Mouse (Mus musculus) stomach, embryonic 15.5 days (tissue): ENCODE results near the gene Slc9a6. TPM values are rescaled to one million over a fixed set of nuclear protein-coding genes. Genes with fewer than 3 reads are reported as not detected.

Experiments used
- ATAC-seq: fragments of 200-750 bp; cut with Nextera tagmentation; 2 replicates; pipeline ENCODE4 v1.8.0; 2017; ENCODE audit warnings: low read depth, moderate number of reproducible peaks, moderate TSS enrichment; ENCODE audit not compliant: insufficient read depth, low FRiP score
- H3K27ac ChIP-seq: fragments of 300-500 bp; sonication (generic); 2 replicates; pipeline ENCODE4 v1.5.1; 2015; ENCODE audit warnings: mild to moderate bottlenecking, inconsistent platforms
- H3K27me3 ChIP-seq: fragments of 300-500 bp; sonication (generic); replicated peaks from 2 replicates; pipeline ENCODE4 v1.6.1; 2015; ENCODE audit warnings: inconsistent platforms
- H3K36me3 ChIP-seq: fragments of 300-500 bp; sonication (generic); 2 replicates; pipeline ENCODE4 v1.6.1; 2015; ENCODE audit warnings: inconsistent platforms
- H3K4me1 ChIP-seq: fragments of 300-500 bp; sonication (generic); 2 replicates; pipeline ENCODE4 v1.6.1; 2015; ENCODE audit warnings: inconsistent platforms
- H3K4me2 ChIP-seq: fragments of 300-500 bp; sonication (generic); 2 replicates; pipeline ENCODE4 v1.6.1; 2015; ENCODE audit warnings: mild to moderate bottlenecking, inconsistent platforms
- H3K4me3 ChIP-seq: fragments of 300-500 bp; sonication (generic); replicated peaks from 2 replicates; pipeline ENCODE4 v1.5.1; 2015; ENCODE audit warnings: inconsistent platforms
- H3K9ac ChIP-seq: fragments of 300-500 bp; sonication (generic); 2 replicates; pipeline ENCODE4 v1.6.1; 2015; ENCODE audit warnings: inconsistent platforms
- H3K9me3 ChIP-seq: fragments of 300-500 bp; sonication (generic); 2 replicates; pipeline ENCODE4 v1.6.1; 2016; ENCODE audit warnings: inconsistent platforms
- WGBS: fragments of 180-500 bp; shearing (Covaris S2); methylation state at CpG from one replicate; pipeline ENCODE4 v1.1.7; 2015; 5-methylcytosine and 5-hydroxymethylcytosine counted together
- polyA plus RNA-seq: library from polyadenylated mRNA; unstranded; fragments of >200 nt; fragmentation: Nextera tagmentation; extraction: Ambion mirVana; gene quantifications from 2 replicates; pipeline ENCODE4 v1.2.1, GENCODE M21; 2015

The Slc9a6 gene
- 12.0 and 13.5 TPM in 2 replicates for polyA plus RNA-seq

- Histone ChIP-seq H3K4me1 (no peaks in the 10 kb centered on the region), H3K27me3 (no peaks in the 10 kb centered on the region), H3K36me3 (no peaks in the 10 kb centered on the region), H3K9me3 (no peaks in the 10 kb centered on the region), H3K9ac (peak within 1 kb of the TSS; percentile 32), H3K27ac (peak within 1 kb of the TSS; percentile 74), H3K4me3 (peak within 1 kb of the TSS; percentile 58), H3K4me2 (peak within 1 kb of the TSS; percentile 64)
- ATAC-seq, result peak; percentile 97
- 13% methylated on average over 33 of the region's 50 CpGs for WGBS
These were observed at the start of gene Slc9a6 for GRCm38 (mm10) chrX:56609623-56610317. Gene Slc9a6 (plus strand): TSS chrX:56609757.

- 22% methylated on average over 6 of the region's 6 CpGs for WGBS
- H3K9ac ChIP-seq, result no peak overlapping the region
- H3K9me3 ChIP-seq, result no peaks in the 10 kb centered on the region
- no peak overlapping the region for H3K4me2 ChIP-seq
- no peak for ATAC-seq
- no peaks in the 10 kb centered on the region for H3K36me3 ChIP-seq
- no peak overlapping the region for H3K27ac ChIP-seq
- H3K4me3 ChIP-seq, result no peak overlapping the region
- no peaks in the 10 kb centered on the region for H3K4me1 ChIP-seq
- H3K27me3 ChIP-seq, result no peaks in the 10 kb centered on the region
These were observed 37.1 kb upstream of the Slc9a6 start for GRCm38 (mm10) chrX:56572465-56572864.

GRCm38 (mm10) chrX:56578200-56578599 is 31.4 kb upstream of the Slc9a6 start:
- no peak for ATAC-seq
- Histone ChIP-seq H3K36me3 (no peaks in the 10 kb centered on the region), H3K27ac (no peak overlapping the region), H3K4me1 (no peaks in the 10 kb centered on the region), H3K9ac (no peak overlapping the region), H3K9me3 (no peaks in the 10 kb centered on the region), H3K4me2 (no peak overlapping the region), H3K27me3 (no peaks in the 10 kb centered on the region), H3K4me3 (no peak overlapping the region)
- WGBS, result 71% methylated on average over 2 of the region's 2 CpGs

GRCm38 (mm10) chrX:56597219-56597886 is 12.2 kb upstream of the Slc9a6 start:
- Histone ChIP-seq H3K27ac (peak overlapping the region; percentile 63; the same call in 1 of the 2 replicates), H3K36me3 (no peaks in the 10 kb centered on the region), H3K4me1 (0 out of 2 replicates have a peak, but pooled peaks cover 4% of the 10 kb centered on the region), H3K9ac (peak overlapping the region; percentile 74), H3K4me3 (peak overlapping the region; percentile 68), H3K27me3 (no peaks in the 10 kb centered on the region), H3K4me2 (peak overlapping the region; percentile 49), H3K9me3 (no peaks in the 10 kb centered on the region)
- WGBS, result 20% methylated on average over 25 of the region's 25 CpGs
- peak; percentile 64 for ATAC-seq

GRCm38 (mm10) chrX:56597887-56598640 is 11.5 kb upstream of the Slc9a6 start, which contains the start of gene Mmgt1:
Gene Mmgt1 (minus strand): TSS chrX:56598069.
- Histone ChIP-seq H3K9ac (peak within 1 kb of the TSS; percentile 74), H3K36me3 (no peaks in the 10 kb centered on the region), H3K27me3 (no peaks in the 10 kb centered on the region), H3K4me2 (peak within 1 kb of the TSS; percentile 49), H3K27ac (peak within 1 kb of the TSS; percentile 63; the same call in 1 of the 2 replicates), H3K9me3 (no peaks in the 10 kb centered on the region), H3K4me1 (0 out of 2 replicates have a peak, but pooled peaks cover 4% of the 10 kb centered on the region), H3K4me3 (peak within 1 kb of the TSS; percentile 68)
- 17% methylated on average over 43 of the region's 44 CpGs for WGBS
- peak; percentile 98 for ATAC-seq

- 45% methylated on average over 2 of the region's 2 CpGs for WGBS
- Histone ChIP-seq H3K4me2 (no peak overlapping the region), H3K9me3 (no peaks in the 10 kb centered on the region), H3K4me1 (no peaks in the 10 kb centered on the region), H3K4me3 (no peak overlapping the region), H3K27me3 (no peaks in the 10 kb centered on the region), H3K27ac (no peak overlapping the region), H3K36me3 (no peaks in the 10 kb centered on the region), H3K9ac (no peak overlapping the region)
- no peak for ATAC-seq
These were observed 3.0 kb upstream of the Slc9a6 start for GRCm38 (mm10) chrX:56606536-56606935.

- Histone ChIP-seq H3K9ac (no peak overlapping the region), H3K36me3 (no peaks in the 10 kb centered on the region), H3K27me3 (no peaks in the 10 kb centered on the region), H3K4me2 (no peak overlapping the region), H3K4me3 (no peak overlapping the region), H3K4me1 (no peaks in the 10 kb centered on the region), H3K9me3 (no peaks in the 10 kb centered on the region), H3K27ac (no peak overlapping the region)
- WGBS, result 63% methylated on average over 7 of the region's 7 CpGs
- no peak for ATAC-seq
These were observed 2.4 kb upstream of the Slc9a6 start for GRCm38 (mm10) chrX:56607032-56607710.

GRCm38 (mm10) chrX:56609285-56609622 is 303 bp upstream of the Slc9a6 start:
- peak; percentile 36; the same call in 1 of the 2 replicates for ATAC-seq
- no peaks in the 10 kb centered on the region for H3K4me1 ChIP-seq
- peak overlapping the region; percentile 58 for H3K4me3 ChIP-seq
- H3K9me3 ChIP-seq, result no peaks in the 10 kb centered on the region
- 25% methylated on average over 7 of the region's 7 CpGs for WGBS
- no peak overlapping the region for H3K9ac ChIP-seq
- H3K36me3 ChIP-seq, result no peaks in the 10 kb centered on the region
- H3K27me3 ChIP-seq, result no peaks in the 10 kb centered on the region
- peak overlapping the region; percentile 64 for H3K4me2 ChIP-seq
- peak overlapping the region; percentile 68; the same call in 1 of the 2 replicates for H3K27ac ChIP-seq

- 0 out of 2 replicates have a peak overlapping the region, but pooled peaks have one; percentile 74 for H3K27ac ChIP-seq
- WGBS, result 14% methylated on average over 13 of the region's 13 CpGs
- ATAC-seq, result no peak
These were observed 749 bp downstream of the Slc9a6 start for GRCm38 (mm10) chrX:56610318-56610694.

GRCm38 (mm10) chrX:56615236-56615635 is 5.7 kb downstream of the Slc9a6 start:
- 91% methylated on average over 2 of the region's 2 CpGs for WGBS
- no peak for ATAC-seq
- H3K4me2 ChIP-seq, result no peak overlapping the region
- H3K27ac ChIP-seq, result no peak overlapping the region
- no peaks in the 10 kb centered on the region for H3K36me3 ChIP-seq
- H3K9me3 ChIP-seq, result no peaks in the 10 kb centered on the region
- H3K4me1 ChIP-seq, result no peaks in the 10 kb centered on the region
- no peak overlapping the region for H3K9ac ChIP-seq
- no peaks in the 10 kb centered on the region for H3K27me3 ChIP-seq
- H3K4me3 ChIP-seq, result no peak overlapping the region

More at GRCm38 (mm10) chrX:56610318-56610694, 749 bp downstream of the Slc9a6 start:
- Histone ChIP-seq H3K9me3 (no peaks in the 10 kb centered on the region), H3K27me3 (no peaks in the 10 kb centered on the region), H3K4me3 (peak overlapping the region; percentile 58), H3K4me2 (peak overlapping the region; percentile 64), H3K36me3 (no peaks in the 10 kb centered on the region), H3K9ac (peak overlapping the region; percentile 32; the same call in 1 of the 2 replicates), H3K4me1 (no peaks in the 10 kb centered on the region)

GRCm38 (mm10) chrX:56636185-56636584 is 26.6 kb downstream of the Slc9a6 start:
- no peaks in the 10 kb centered on the region for H3K36me3 ChIP-seq
- no peak for ATAC-seq
- 77% methylated on average over 5 of the region's 5 CpGs for WGBS

More at GRCm38 (mm10) chrX:56636185-56636584, 26.6 kb downstream of the Slc9a6 start:
- Histone ChIP-seq H3K4me1 (no peaks in the 10 kb centered on the region), H3K4me2 (no peak overlapping the region), H3K27ac (no peak overlapping the region), H3K4me3 (no peak overlapping the region), H3K9ac (no peak overlapping the region), H3K27me3 (no peaks in the 10 kb centered on the region), H3K9me3 (no peaks in the 10 kb centered on the region)
